ENCODE assay signal across 8 mouse cellular contexts in genomic region chr3:57735511-57736370, GRCm38 (mm10). TPM values are rescaled to one million over a fixed set of nuclear protein-coding genes. Genes with fewer than 3 reads are reported as not detected.
DNase-seq lines count a peak whose midpoint lies in the region; ATAC-seq lines count a peak whose summit lies in the region.

Gene Rnf13, plus strand, starts transcription at chr3:57736062.

- DNase-seq in adrenal gland, adult 18-20 months (ENCODE audit: low spot score in 2 of 2): peak; percentile 94
- DNase-seq in embryo, embryonic 11 days: peak; percentile 96
- peak; percentile 97 for DNase-seq in gastrocnemius, postnatal 25 days
- peak; percentile 97 for DNase-seq in intestine, embryonic 14.5 days (ENCODE audit: low spot score)
- DNase-seq in left cerebral cortex, postnatal 14 days (ENCODE audit: low spot score in 2 of 2): peak; percentile 98
- peak; percentile 95 for DNase-seq in mesoderm, embryonic 11.5 days (ENCODE audit: low read depth, low spot score)
- peak; percentile 96 to 97 for DNase-seq in right cerebral cortex, postnatal 36 days (ENCODE audit: low spot score in 2 of 2)
- peak; percentile 97 for DNase-seq in yolk sac, embryonic 10.5 days (ENCODE audit: low spot score)

- H3K4me3 ChIP-seq in intestine, embryonic 14.5 days (ENCODE audit: low read depth, low read length): peak within 1 kb of the TSS; percentile 79

- intact Hi-C loops in left cerebral cortex, postnatal 14 days (cut with DNase I): loop anchor here (5.0 kb wide), 1 partner anchor 68 kb away; no protein-coding TSS in a partner anchor

- H3K27me3 ChIP-seq in intestine, embryonic 14.5 days (replicated peaks; ENCODE audit: control insufficient read depth, insufficient read depth, low read length): no peaks in the 10 kb centered on the region

- H3K4me2 ChIP-seq in intestine, embryonic 14.5 days (ENCODE audit: low read length): peak within 1 kb of the TSS; percentile 65

- H3K4me1 ChIP-seq in intestine, embryonic 14.5 days (replicated peaks; ENCODE audit: control insufficient read depth, insufficient read depth, low read length): peaks cover 9% of the 10 kb centered on the region

- peak; percentile 99 for ATAC-seq in intestine, embryonic 14.5 days (replicated peaks; ENCODE audit: low FRiP score, low TSS enrichment, low read depth)

- peak within 1 kb of the TSS; percentile 79 for H3K9ac ChIP-seq in intestine, embryonic 14.5 days (ENCODE audit: low read length)

- H3K9me3 ChIP-seq in intestine, embryonic 14.5 days (ENCODE audit: control insufficient read depth, low read length): no peaks in the 10 kb centered on the region

- H3K36me3 ChIP-seq in intestine, embryonic 14.5 days (ENCODE audit: control insufficient read depth, insufficient read depth, low read length): no peaks in the 10 kb centered on the region

- H3K27ac ChIP-seq in intestine, embryonic 14.5 days (ENCODE audit: low read depth): peak within 1 kb of the TSS; percentile 91

- under 1% methylated on average over 55 of the region's 59 CpGs for WGBS in intestine, embryonic 14.5 days

RNA-seq across cellular contexts. Expression of gene Rnf13, which starts in this region (rescaled TPM):
- total RNA-seq in adrenal gland, adult 18-20 months (2021): 100 to 1,000 TPM in 1 of 2 experiments, 10 to 100 TPM in 1; 91.7 to 108 TPM
- total RNA-seq in gastrocnemius, postnatal 25 days (2021): 10 to 100 TPM; 21.6 to 29.8 TPM
- 66.6 and 71.6 TPM in 2 replicates for polyA plus RNA-seq in intestine, embryonic 14.5 days (2014; fragmentation: Nextera tagmentation; extraction: Ambion mirVana)
- total RNA-seq in left cerebral cortex, postnatal 14 days (2021): 10 to 100 TPM; 59.1 to 71.5 TPM

Comparison
In these comparisons a context has a peak if more than half of its experiments do, and no peak if none do; other contexts are left out.
1. Peak in every context shown above with its lines: DNase-seq, ATAC-seq, H3K4me3 ChIP-seq and H3K27ac ChIP-seq.